Mouse (Mus musculus): ENCODE measurements around the gene Nelfcd.

Nelfcd gene

DNA sequence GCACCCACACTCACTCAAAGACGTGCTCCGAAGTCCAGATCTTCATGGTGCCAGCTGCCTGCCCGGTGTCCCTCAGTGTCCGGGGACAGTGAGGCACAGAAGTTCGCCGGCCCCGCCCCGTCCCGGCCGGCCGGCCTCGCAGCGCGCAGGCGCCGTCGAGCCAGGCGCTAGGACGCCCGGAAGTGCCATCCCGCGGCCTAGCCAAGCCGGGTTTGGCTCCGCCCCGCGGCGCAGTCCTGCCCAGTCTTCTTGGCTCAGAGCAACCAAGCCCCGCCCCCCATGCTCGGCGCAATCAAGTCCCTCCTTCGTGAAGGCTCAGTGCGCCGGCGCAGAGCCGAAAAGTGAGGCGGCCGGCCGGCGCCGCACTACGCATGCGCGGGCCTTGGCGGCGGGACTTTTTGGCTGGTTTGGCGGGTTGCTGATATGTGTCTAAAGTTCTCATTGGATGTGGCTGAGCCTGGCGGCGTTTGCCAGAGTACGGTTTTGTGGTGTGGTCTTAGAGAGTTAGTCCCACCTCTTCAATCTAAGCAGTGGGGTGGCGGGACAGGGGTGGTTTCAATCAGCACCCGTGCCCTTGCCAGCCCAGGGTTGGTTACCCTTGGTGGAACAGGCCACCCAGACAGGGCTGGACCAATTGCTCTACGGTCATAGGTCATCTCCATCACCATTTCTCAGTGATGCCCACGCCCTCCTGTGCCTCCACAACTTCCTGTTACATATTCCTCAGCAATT lies 57.4 kb downstream of the Nelfcd start, which contains the start of gene Prelid3b:
Prelid3b (minus strand) TSS at position 264 of the 732 bp plus-strand sequence.
- peak; percentile 99 for DNase-seq (ENCODE audit: low spot score in 2 of 2)

DNA sequence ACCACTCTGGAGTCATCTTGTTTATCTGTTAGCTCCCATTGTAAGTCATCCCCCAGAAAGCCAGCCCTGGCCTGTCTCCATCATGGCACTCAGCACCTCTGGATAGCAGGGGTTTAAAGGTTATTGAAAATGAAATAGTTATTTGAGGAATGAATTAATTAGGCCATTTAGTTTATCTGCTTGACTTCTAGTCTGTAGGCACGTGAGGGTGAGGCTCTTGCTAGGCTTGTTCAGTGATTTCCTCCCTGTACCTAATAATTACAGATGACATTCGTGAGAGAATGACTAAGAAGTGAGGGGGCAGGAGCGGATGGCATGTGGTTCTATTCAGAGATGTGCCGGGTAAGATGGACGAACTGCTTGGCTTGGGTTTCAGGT lies 57.9 kb downstream of the Nelfcd start:
- DNase-seq (ENCODE audit: low spot score in 2 of 2), result no peak

Data from frontal cortex, postnatal 25 days (tissue).